Mouse (Mus musculus) myocyte (in vitro differentiated cells): ENCODE data around the gene Shisal2a.

Experiments
- E2F4 ChIP-seq: IDR thresholded peaks from one replicate; pipeline ENCODE4 v1.6.1; 2011; ENCODE audit warnings: mild to moderate bottlenecking, control low read depth, moderate library complexity; ENCODE audit not compliant: insufficient read depth
- MAX ChIP-seq: IDR thresholded peaks from one replicate; pipeline ENCODE4 v1.6.1; 2011; ENCODE audit warnings: low read depth, mild to moderate bottlenecking, control low read depth
- MYOG ChIP-seq, 3 experiments: IDR thresholded peaks; one replicate each; pipeline ENCODE4 v1.6.1; 2011; ENCODE audit warnings: control low read depth in 2 of 3, low read depth in 2 of 3, mild to moderate bottlenecking in 2 of 3; ENCODE audit not compliant: insufficient read length in 2 of 3, control insufficient read depth in 1 of 3, insufficient read depth in 1 of 3
- POLR2A ChIP-seq: IDR thresholded peaks from one replicate; pipeline ENCODE4 v1.6.1; 2011; ENCODE audit warnings: low read depth, mild to moderate bottlenecking, control low read depth, moderate library complexity; ENCODE audit not compliant: insufficient read length
- POLR2AphosphoS2 ChIP-seq: IDR thresholded peaks from one replicate; pipeline ENCODE4 v1.6.1; 2011; ENCODE audit warnings: low read depth, control low read depth; ENCODE audit not compliant: insufficient read length
- SRF ChIP-seq: IDR thresholded peaks from one replicate; pipeline ENCODE4 v1.6.1; 2011; ENCODE audit warnings: low read depth; ENCODE audit not compliant: control insufficient read depth, insufficient read length
- TCF12 ChIP-seq: IDR thresholded peaks from one replicate; pipeline ENCODE4 v1.6.1; 2011; ENCODE audit warnings: mild to moderate bottlenecking, control low read depth; ENCODE audit not compliant: poor library complexity, insufficient read depth, severe bottlenecking
- TCF3 ChIP-seq: IDR thresholded peaks from one replicate; pipeline ENCODE4 v1.6.1; 2011; ENCODE audit warnings: low read depth, control low read depth; ENCODE audit not compliant: insufficient read length
- USF1 ChIP-seq: IDR thresholded peaks from one replicate; pipeline ENCODE4 v1.6.1; 2011; ENCODE audit warnings: low read depth, mild to moderate bottlenecking, control low read depth, moderate library complexity

GRCm38 (mm10) chr4:108329840-108330239 lies 53.3 kb downstream of the Shisal2a start:
- TF ChIP-seq MAX = no peak
- no peak for TF ChIP-seq POLR2AphosphoS2
- no peak for TF ChIP-seq POLR2A
- no peak for TF ChIP-seq E2F4
- TF ChIP-seq TCF12 = no peak
- no peak for TF ChIP-seq SRF
- TF ChIP-seq USF1 = no peak
- TF ChIP-seq MYOG (IDR thresholded peaks at IDR 0.05; ENCODE audit: control insufficient read depth in 1 of 3, insufficient read depth in 1 of 3, insufficient read length in 2 of 3, low read depth in 2 of 3) = no peak
- no peak for TF ChIP-seq TCF3
